Mouse (Mus musculus): ENCODE results near the gene Fgl2. TPM values are rescaled to one million over a fixed set of nuclear protein-coding genes. Genes with fewer than 3 reads are reported as not detected.

Fgl2 gene
- total RNA-seq, 2 experiments from 2014 or later, result 9.1 to 11.0 TPM

Other genes with a start within 250 kb of the Fgl2 start
- gene Gsap, start 186.4 kb upstream of the Fgl2 start, total RNA-seq (2021), result 1 to 10 TPM; 5.0 TPM
- gene Ccdc146, start 52.0 kb downstream of the Fgl2 start, total RNA-seq (2021), result not detected
- 10 to 100 TPM; 12.3 to 13.5 TPM for gene Fam185a, start 52.3 kb downstream of the Fgl2 start, total RNA-seq (2021)
- 1 to 10 TPM; 3.0 to 3.4 TPM for gene Lrrc17, start 170.9 kb downstream of the Fgl2 start, total RNA-seq (2021)